Mouse (Mus musculus) inflammation-experienced regulatory T-cells, adult 6 months (primary cell): Measurements from ENCODE around the gene Zfr2. TPM values are rescaled to one million over a fixed set of nuclear protein-coding genes. Genes with fewer than 3 reads are reported as not detected.
"Not testable (repeated sequence)": the region's sequence is repeated elsewhere in the genome, so short reads cannot be mapped to it uniquely, and the experiment has no call there.

Experiments used
- ATAC-seq: one replicate; pipeline ENCODE4 v1.8.0; 2017
- polyA plus RNA-seq, 3 experiments: library from polyadenylated mRNA; unstranded; fragments of 100-300 nt; shearing (Covaris generic); gene quantifications; one replicate each; pipeline ENCODE4 v1.2.1; 2017

Zfr2 gene
- polyA plus RNA-seq, 3 experiments from 2014 or later, result 0.20 to 1.0 (median 0.37) TPM

- ATAC-seq, result no peak
These were observed 29.8 kb upstream of the Zfr2 start for GRCm38 (mm10) chr10:81202978-81203720.

- no peak for ATAC-seq
These were observed 28.8 kb upstream of the Zfr2 start for GRCm38 (mm10) chr10:81204137-81204536.

GRCm38 (mm10) chr10:81210154-81210553 lies 22.8 kb upstream of the Zfr2 start:
- ATAC-seq, result no peak

- ATAC-seq, result no peak
These were observed 16.7 kb upstream of the Zfr2 start for GRCm38 (mm10) chr10:81216260-81216659.

- ATAC-seq, result no peak
These were observed 16.1 kb upstream of the Zfr2 start for GRCm38 (mm10) chr10:81216810-81217209.

GRCm38 (mm10) chr10:81217267-81217666 lies 15.7 kb upstream of the Zfr2 start:
- ATAC-seq, result peak; percentile 43

- ATAC-seq, result peak; percentile 63
These were observed 15.0 kb upstream of the Zfr2 start for GRCm38 (mm10) chr10:81217964-81218363.

GRCm38 (mm10) chr10:81221402-81222015 lies 11.4 kb upstream of the Zfr2 start:
- ATAC-seq, result no peak

GRCm38 (mm10) chr10:81223731-81224130 lies 9.2 kb upstream of the Zfr2 start:
- not testable (repeated sequence) for ATAC-seq

- peak; percentile 22 for ATAC-seq
These were observed 3.1 kb upstream of the Zfr2 start for GRCm38 (mm10) chr10:81229735-81230437.

- peak; percentile 52 for ATAC-seq
These were observed 2.3 kb upstream of the Zfr2 start, which contains the start of gene Atcay for GRCm38 (mm10) chr10:81230438-81231332. Gene Atcay (minus strand): TSS chr10:81230833.

- ATAC-seq, result no peak
These were observed 1.5 kb upstream of the Zfr2 start for GRCm38 (mm10) chr10:81231436-81231835.

GRCm38 (mm10) chr10:81233226-81233585 lies 251 bp downstream of the Zfr2 start:
- no peak for ATAC-seq

- ATAC-seq, result no peak
These were observed 1.3 kb downstream of the Zfr2 start for GRCm38 (mm10) chr10:81234206-81234605.

GRCm38 (mm10) chr10:81236471-81237268 lies 3.7 kb downstream of the Zfr2 start:
- ATAC-seq, result no peak

- no peak for ATAC-seq
These were observed 5.7 kb downstream of the Zfr2 start for GRCm38 (mm10) chr10:81238618-81239017.

- ATAC-seq, result peak; percentile 49
These were observed 7.9 kb downstream of the Zfr2 start for GRCm38 (mm10) chr10:81240876-81241275.

GRCm38 (mm10) chr10:81242021-81242420 lies 9.1 kb downstream of the Zfr2 start:
- no peak for ATAC-seq

GRCm38 (mm10) chr10:81244146-81244545 lies 11.2 kb downstream of the Zfr2 start:
- ATAC-seq, result no peak

- peak; percentile 76 for ATAC-seq
These were observed 11.6 kb downstream of the Zfr2 start for GRCm38 (mm10) chr10:81244595-81244994.

GRCm38 (mm10) chr10:81245166-81245565 lies 12.2 kb downstream of the Zfr2 start:
- ATAC-seq, result no peak

GRCm38 (mm10) chr10:81247804-81248203 lies 14.8 kb downstream of the Zfr2 start:
- ATAC-seq, result peak; percentile 70
